ENCODE assay signal across 11 mouse cellular contexts in the genomic region with DNA sequence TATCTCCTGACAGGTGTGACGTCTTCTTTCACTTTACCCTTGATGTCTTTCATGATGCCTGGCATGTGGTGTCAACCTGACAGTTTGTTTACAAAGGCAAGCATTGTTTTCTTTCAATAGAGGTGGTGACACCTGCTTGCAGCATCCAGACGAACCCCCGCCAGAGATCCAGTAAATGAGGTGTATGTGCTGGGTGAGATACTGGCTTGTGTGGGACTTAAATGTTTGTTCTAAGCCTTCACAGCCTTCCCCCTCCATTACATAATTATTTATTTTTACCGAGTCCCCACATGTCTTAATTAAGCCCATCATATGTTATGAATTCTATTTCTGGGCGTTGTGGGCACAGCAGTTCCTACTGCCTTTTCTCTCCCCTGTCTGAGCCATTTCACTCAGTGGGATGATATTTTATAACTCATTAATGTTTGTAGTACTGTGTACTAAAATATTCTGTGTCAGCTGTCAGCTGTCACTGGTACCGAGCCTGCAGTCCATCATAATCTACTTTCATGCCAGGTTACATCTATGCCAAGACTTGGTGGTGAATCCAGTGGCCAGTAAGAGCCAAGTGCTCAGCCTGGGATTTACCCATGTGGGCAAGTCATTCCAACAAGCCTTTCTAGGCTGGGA.
DNase-seq lines count a peak whose midpoint lies in the region; ATAC-seq and TF ChIP-seq lines count a peak whose summit lies in the region.
"Had no signal": no experiment of that assay in that cellular context is flagged by ENCODE, and none has a peak within 500 bp of the region (broad histone marks: within the 10 kb centered on the region; RNA-seq: fewer than 3 reads in every experiment).

No protein-coding gene starts in this region.

- peak overlapping the region; percentile 35; the same call in 1 of the 2 replicates for H3K27ac ChIP-seq in liver, adult 2 months (replicated peaks; ENCODE audit: insufficient read depth, low read depth, low read length)
- no peak overlapping the region for H3K27ac ChIP-seq in liver, embryonic 12.5 days
- peak overlapping the region; percentile 67 for H3K27ac ChIP-seq in heart, postnatal 0 days (ENCODE audit: low read depth)
- H3K27ac ChIP-seq: macrophage had no signal

- no peak overlapping the region for H3K9ac ChIP-seq in liver, adult 2 months (ENCODE audit: low read depth, low read length)
- H3K9ac ChIP-seq in liver, embryonic 12.5 days, result no peak overlapping the region
- H3K9ac ChIP-seq in heart, postnatal 0 days (replicated peaks; ENCODE audit: low read depth, low read length), result no peak overlapping the region

- no peak for TF ChIP-seq EP300 in heart, postnatal 0 days (IDR thresholded peaks at IDR 0.05; ENCODE audit: low read depth)

- H3K36me3 ChIP-seq in liver, adult 2 months (ENCODE audit: control insufficient read depth, insufficient read depth, low read length), result no peaks in the 10 kb centered on the region
- no peaks in the 10 kb centered on the region for H3K36me3 ChIP-seq in liver, embryonic 12.5 days
- H3K36me3 ChIP-seq in heart, postnatal 0 days (replicated peaks; ENCODE audit: control insufficient read depth, insufficient read depth, low read length), result peaks cover 5% of the 10 kb centered on the region; the same call in 1 of the 2 replicates

- H3K4me2 ChIP-seq in liver, embryonic 12.5 days, result no peak overlapping the region
- no peak overlapping the region for H3K4me2 ChIP-seq in heart, postnatal 0 days (ENCODE audit: low read depth, low read length)

- DNase-seq in gastrocnemius, postnatal 25 days, result peak; percentile 43
- DNase-seq in gastrocnemius, postnatal 10 days, result no peak
- no peak for DNase-seq in liver, adult 2 months (ENCODE audit: extremely low read depth, low read depth, low spot score)
- peak; percentile 65 for DNase-seq in cerebellum, adult 9-11 months
- no peak for DNase-seq in heart, postnatal 0 days (ENCODE audit: low spot score)
- DNase-seq in ovary, adult 18-20 months (ENCODE audit: low spot score), result no peak
- no peak for DNase-seq in thymus, postnatal 14 days
- DNase-seq: adrenal gland, postnatal 10 days had no signal

- H3K79me2 ChIP-seq in liver, adult 2 months (ENCODE audit: control insufficient read depth, insufficient read depth, low read length), result peaks cover 5% of the 10 kb centered on the region; the same call in 1 of the 2 replicates

- H3K27me3 ChIP-seq in liver, adult 2 months (ENCODE audit: control insufficient read depth, insufficient read depth, low read length), result no peaks in the 10 kb centered on the region
- no peaks in the 10 kb centered on the region for H3K27me3 ChIP-seq in liver, embryonic 12.5 days (replicated peaks)
- no peaks in the 10 kb centered on the region for H3K27me3 ChIP-seq in heart, postnatal 0 days (ENCODE audit: control insufficient read depth, insufficient read depth, low read length)

- TF ChIP-seq CTCF in liver, adult 2 months (IDR thresholded peaks at IDR 0.05; ENCODE audit: low read depth, low read length), result no peak
- TF ChIP-seq CTCF in heart, postnatal 0 days (IDR thresholded peaks at IDR 0.05; ENCODE audit: low read depth), result no peak

- no peak for ATAC-seq in liver, embryonic 12.5 days
- ATAC-seq in heart, postnatal 0 days (ENCODE audit: insufficient read depth, low read depth), result peak; percentile 60

- no peaks in the 10 kb centered on the region for H3K4me1 ChIP-seq in liver, adult 2 months (ENCODE audit: control insufficient read depth, insufficient read depth, low read length)
- H3K4me1 ChIP-seq in liver, embryonic 12.5 days, result no peaks in the 10 kb centered on the region
- H3K4me1 ChIP-seq in heart, postnatal 0 days (ENCODE audit: control insufficient read depth, insufficient read depth), result peaks cover 6% of the 10 kb centered on the region; the same call in 1 of the 2 replicates

- H3K9me3 ChIP-seq in liver, embryonic 12.5 days (replicated peaks), result no peaks in the 10 kb centered on the region
- no peaks in the 10 kb centered on the region for H3K9me3 ChIP-seq in heart, postnatal 0 days (replicated peaks; ENCODE audit: control insufficient read depth, low read length)

- no peak for TF ChIP-seq POLR2A in liver, adult 2 months (IDR thresholded peaks at IDR 0.05; ENCODE audit: extremely low read depth, insufficient read depth, low read length)

- no peak overlapping the region for H3K4me3 ChIP-seq in liver, adult 2 months (ENCODE audit: insufficient read depth, low read depth, low read length)
- H3K4me3 ChIP-seq in liver, embryonic 12.5 days, result no peak overlapping the region
- no peak overlapping the region for H3K4me3 ChIP-seq in heart, postnatal 0 days (ENCODE audit: low read depth, low read length)
- H3K4me3 ChIP-seq: erythroblast, embryonic 14.5 days had no signal

- 68% methylated on average over 6 of the region's 6 CpGs for WGBS in liver, adult 2 months
- 68% methylated on average over 6 of the region's 6 CpGs for WGBS in liver, embryonic 12.5 days (ENCODE audit: insufficient replicate concordance)
- WGBS in heart, postnatal 0 days, result 53% methylated on average over 6 of the region's 6 CpGs

Comparison
In these comparisons a context has a peak if more than half of its experiments do, and no peak if none do; other contexts are left out.
1. DNase-seq: peak in gastrocnemius, postnatal 25 days (single experiment) and cerebellum, adult 9-11 months (single experiment); none in gastrocnemius, postnatal 10 days (single experiment), liver, adult 2 months (single experiment), heart, postnatal 0 days (single experiment), ovary, adult 18-20 months (single experiment) and thymus, postnatal 14 days (single experiment).